Mouse (Mus musculus) forelimb bud, embryonic 11.5 days (tissue): ENCODE results near the gene Ergic1.

ENCODE experiments used
- DNase-seq: peaks from one replicate; pipeline ENCODE4 v3.0.0-alpha.2; 2012; ENCODE audit warnings: low read depth, low spot score

Gene Ergic1

GRCm38 (mm10) chr17:26574701-26575100 is 13.4 kb downstream of the Ergic1 start:
- DNase-seq: no peak

GRCm38 (mm10) chr17:26575786-26576690 is 14.7 kb downstream of the Ergic1 start:
- DNase-seq: no peak

GRCm38 (mm10) chr17:26576833-26577232 is 15.5 kb downstream of the Ergic1 start:
- no peak for DNase-seq

- no peak for DNase-seq
Measured at GRCm38 (mm10) chr17:26577309-26577708, 16.0 kb downstream of the Ergic1 start.

- no peak for DNase-seq
Measured at GRCm38 (mm10) chr17:26578162-26578561, 16.9 kb downstream of the Ergic1 start.

GRCm38 (mm10) chr17:26578771-26579170 is 17.5 kb downstream of the Ergic1 start:
- DNase-seq: no peak

GRCm38 (mm10) chr17:26579396-26579795 is 18.1 kb downstream of the Ergic1 start:
- DNase-seq: no peak

GRCm38 (mm10) chr17:26580873-26581401 is 19.6 kb downstream of the Ergic1 start:
- no peak for DNase-seq

- no peak for DNase-seq
Measured at GRCm38 (mm10) chr17:26582297-26582696, 21.0 kb downstream of the Ergic1 start.

- DNase-seq: no peak
Measured at GRCm38 (mm10) chr17:26583056-26583455, 21.8 kb downstream of the Ergic1 start.

GRCm38 (mm10) chr17:26583606-26584005 is 22.3 kb downstream of the Ergic1 start:
- DNase-seq: no peak

- DNase-seq: no peak
Measured at GRCm38 (mm10) chr17:26584063-26584462, 22.8 kb downstream of the Ergic1 start.

- DNase-seq: peak; percentile 26
Measured at GRCm38 (mm10) chr17:26584558-26585136, 23.4 kb downstream of the Ergic1 start.

GRCm38 (mm10) chr17:26587961-26588487 is 26.7 kb downstream of the Ergic1 start:
- no peak for DNase-seq

- no peak for DNase-seq
Measured at GRCm38 (mm10) chr17:26592510-26592909, 31.2 kb downstream of the Ergic1 start.

GRCm38 (mm10) chr17:26593199-26593598 is 31.9 kb downstream of the Ergic1 start:
- DNase-seq: no peak

GRCm38 (mm10) chr17:26594171-26594570 is 32.9 kb downstream of the Ergic1 start:
- DNase-seq: no peak

- no peak for DNase-seq
Measured at GRCm38 (mm10) chr17:26594958-26595357, 33.7 kb downstream of the Ergic1 start.

GRCm38 (mm10) chr17:26595448-26596167 is 34.3 kb downstream of the Ergic1 start:
- no peak for DNase-seq

- DNase-seq: no peak
Measured at GRCm38 (mm10) chr17:26596168-26596658, 34.9 kb downstream of the Ergic1 start.

GRCm38 (mm10) chr17:26596856-26597481 is 35.7 kb downstream of the Ergic1 start:
- no peak for DNase-seq
